Comparison of ENCODE assay signal across 15 mouse cellular contexts in the genomic region with DNA sequence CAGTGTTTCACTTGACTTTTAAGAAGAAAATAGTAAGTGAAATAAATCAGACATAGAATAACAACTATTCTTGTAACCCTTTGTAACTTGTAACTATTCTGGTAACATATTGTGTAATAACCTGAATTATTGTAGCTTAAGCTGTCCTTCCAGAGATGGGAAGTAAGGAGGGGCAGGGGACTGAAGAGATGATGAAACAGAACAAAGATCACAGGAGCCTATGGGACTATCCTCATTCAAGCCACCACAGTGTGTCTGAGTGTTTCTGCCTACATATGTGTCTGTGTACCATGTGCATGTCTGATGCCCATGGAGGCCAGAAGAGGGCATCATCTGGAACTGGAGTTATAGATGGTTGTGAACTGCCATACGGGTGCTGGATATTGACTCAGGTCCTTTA.
"Had no signal": no experiment of that assay in that cellular context is flagged by ENCODE, and none has a peak within 500 bp of the region (broad histone marks: within the 10 kb centered on the region; RNA-seq: fewer than 3 reads in every experiment).

No protein-coding gene starts in this region.

- H3K9me3 ChIP-seq: kidney, embryonic 15.5 days; limb, embryonic 15.5 days; liver, embryonic 13.5 days; neural tube, embryonic 15.5 days had no signal

- H3K27me3 ChIP-seq: kidney, embryonic 15.5 days; limb, embryonic 15.5 days; liver, embryonic 13.5 days; neural tube, embryonic 15.5 days had no signal

- H3K4me3 ChIP-seq: kidney, embryonic 15.5 days; left cerebral cortex, adult 2 months; limb, embryonic 15.5 days; liver, embryonic 13.5 days; myocyte; neural tube, embryonic 15.5 days had no signal

- H3K4me1 ChIP-seq: liver, embryonic 13.5 days; neural tube, embryonic 15.5 days had no signal

- DNase-seq: kidney, adult 2 months; kidney, postnatal 14 days; liver, embryonic 13.5 days; lung, adult 18-20 months; lung, postnatal 4 days; midbrain, embryonic 14.5 days; right cerebral cortex, adult 18-20 months; right cerebral cortex, postnatal 25 days; thymus, adult 2 months; thymus, postnatal 25 days had no signal

- H3K27ac ChIP-seq: left cerebral cortex, adult 2 months; limb, embryonic 15.5 days; liver, embryonic 13.5 days; neural tube, embryonic 15.5 days had no signal

- H3K36me3 ChIP-seq: kidney, embryonic 15.5 days; limb, embryonic 15.5 days; liver, embryonic 13.5 days; neural tube, embryonic 15.5 days had no signal

- H3K9ac ChIP-seq: kidney, embryonic 15.5 days; limb, embryonic 15.5 days; liver, embryonic 13.5 days; neural tube, embryonic 15.5 days had no signal

- H3K4me2 ChIP-seq: kidney, embryonic 15.5 days; limb, embryonic 15.5 days; liver, embryonic 13.5 days; neural tube, embryonic 15.5 days had no signal
